Mouse (Mus musculus) lung, postnatal 10 days (tissue): ENCODE data around the gene Rhov.
A peak's percentile ranks its signal among the peaks of the same experiment; 100 is the strongest.

Experiments
- DNase-seq: peaks from one replicate; pipeline ENCODE4 v3.0.0; 2021

Rhov gene

DNA sequence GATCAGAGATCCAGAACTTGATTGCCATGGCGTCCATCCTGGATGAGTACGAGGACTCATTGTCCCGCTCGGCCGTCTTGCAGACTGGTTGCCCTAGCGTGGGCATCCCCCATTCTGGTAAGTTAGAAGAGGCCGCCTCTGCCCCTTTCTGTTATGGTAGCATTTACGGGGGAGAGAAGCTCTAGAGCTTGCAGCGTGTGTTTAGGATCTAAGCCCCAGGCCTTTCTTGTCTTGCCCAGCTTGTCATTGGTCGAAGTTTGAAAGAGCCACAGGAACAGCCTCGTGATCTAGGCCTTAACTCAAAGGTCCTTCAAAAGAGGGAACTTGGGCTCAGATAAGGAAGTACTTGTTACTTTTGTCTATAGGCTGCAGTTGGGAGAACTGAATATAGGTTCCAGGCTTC, 17.9 kb upstream of the Rhov start:
- no peak for DNase-seq

DNA sequence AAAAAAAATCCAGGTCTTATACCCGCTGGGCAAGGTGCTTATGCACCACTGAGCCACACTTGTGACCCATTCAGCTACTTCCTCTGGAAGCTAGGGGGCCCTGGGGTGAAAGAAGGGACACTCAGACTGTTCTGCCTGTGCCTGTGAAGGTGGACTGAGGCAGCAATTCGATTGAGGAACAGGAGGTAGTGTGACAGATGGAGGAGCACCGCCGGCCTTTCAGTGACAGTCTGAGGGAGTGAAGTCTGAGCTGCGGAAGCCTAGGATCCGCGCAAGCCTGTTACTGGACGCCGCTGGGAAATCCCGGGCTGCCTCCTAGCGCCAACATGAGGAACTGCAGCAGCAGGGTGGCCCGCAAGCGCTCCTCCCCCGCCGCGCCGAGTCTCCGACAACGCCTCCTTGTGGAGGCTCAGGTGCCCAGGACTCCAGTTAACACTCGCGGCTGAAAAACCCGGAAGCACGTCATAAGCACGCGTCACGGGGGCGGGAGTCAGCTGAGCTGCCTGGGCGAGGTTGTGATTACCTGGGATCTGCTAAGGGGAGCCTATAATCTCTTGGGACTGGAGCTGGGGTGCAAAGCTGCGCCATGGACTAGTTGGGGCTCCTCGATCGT, 17.3 kb upstream of the Rhov start, which contains the start of gene Vps18:
Gene Vps18, plus strand, starts transcription at position 471 of the 613 bp plus-strand sequence.
- DNase-seq: peak; percentile 98

DNA sequence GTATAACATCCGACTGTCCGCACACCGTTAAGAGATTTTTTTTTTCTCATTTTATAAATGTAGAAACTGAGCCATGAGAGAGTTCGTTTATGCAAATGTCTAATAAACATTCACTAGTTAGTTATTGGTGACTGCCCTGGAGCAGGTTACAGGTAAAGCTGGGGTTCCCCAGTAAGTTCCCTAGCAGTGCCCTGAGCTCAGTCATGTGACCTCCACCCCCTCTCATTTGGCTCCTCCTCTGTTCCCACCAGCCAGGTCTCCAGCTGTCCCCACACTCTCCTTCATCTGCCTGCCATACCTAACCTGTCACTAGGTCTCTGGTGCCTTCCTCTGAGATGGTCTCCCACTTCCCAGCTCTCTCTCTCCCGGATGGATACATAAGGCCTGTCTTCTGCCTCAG, 16.3 kb upstream of the Rhov start:
- DNase-seq: no peak

DNA sequence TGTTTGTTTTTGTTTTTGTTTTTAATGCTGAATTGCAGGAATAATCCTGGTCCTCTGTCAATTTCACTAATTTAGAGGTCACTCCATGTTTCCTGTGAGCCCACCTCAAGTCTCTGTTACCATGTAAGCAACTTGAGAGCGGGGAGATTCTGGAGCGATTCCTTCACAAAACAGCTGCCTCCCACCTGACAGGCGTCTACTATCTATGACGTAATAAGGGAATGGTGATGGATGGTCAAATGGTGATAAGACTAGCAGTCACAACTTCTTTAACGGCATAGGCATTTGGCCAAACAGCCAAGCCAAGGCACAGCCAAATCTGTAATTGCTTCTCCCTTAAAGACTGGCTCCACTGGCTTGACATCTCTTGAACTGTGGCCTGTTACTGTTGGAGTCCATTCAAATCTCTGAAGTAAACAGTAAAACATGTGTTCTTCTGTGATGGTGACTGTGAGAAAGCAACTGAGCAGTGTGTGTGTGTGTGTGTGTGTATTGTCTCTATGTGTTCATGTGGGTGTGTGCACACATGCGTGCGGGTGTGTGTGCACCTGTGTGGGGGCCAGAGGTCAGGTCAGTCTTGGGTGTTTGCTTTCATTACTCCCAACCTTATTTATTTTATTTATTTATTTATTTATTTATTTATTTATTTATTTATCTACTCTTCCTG, 11.0 kb upstream of the Rhov start:
- DNase-seq: no peak

DNA sequence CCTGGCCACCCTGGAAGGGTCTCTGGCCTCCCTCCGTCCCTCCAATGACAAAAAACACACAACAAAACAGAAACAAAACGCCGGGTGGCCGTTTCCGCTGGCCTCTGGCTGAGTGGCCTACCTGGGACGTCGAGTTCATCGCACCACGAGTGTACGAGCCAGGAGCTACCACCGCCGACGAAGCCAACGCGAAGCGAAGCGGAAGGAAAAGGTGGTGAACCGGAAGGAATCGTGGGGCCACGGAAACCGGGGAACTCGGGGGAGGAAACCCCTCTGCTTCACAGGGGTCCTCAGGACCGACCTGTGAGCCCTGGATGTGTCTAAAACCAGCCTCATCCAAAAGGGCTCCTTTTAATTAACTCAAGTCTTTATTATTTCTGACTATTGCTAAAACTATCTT, 6.7 kb upstream of the Rhov start:
- no peak for DNase-seq

DNA sequence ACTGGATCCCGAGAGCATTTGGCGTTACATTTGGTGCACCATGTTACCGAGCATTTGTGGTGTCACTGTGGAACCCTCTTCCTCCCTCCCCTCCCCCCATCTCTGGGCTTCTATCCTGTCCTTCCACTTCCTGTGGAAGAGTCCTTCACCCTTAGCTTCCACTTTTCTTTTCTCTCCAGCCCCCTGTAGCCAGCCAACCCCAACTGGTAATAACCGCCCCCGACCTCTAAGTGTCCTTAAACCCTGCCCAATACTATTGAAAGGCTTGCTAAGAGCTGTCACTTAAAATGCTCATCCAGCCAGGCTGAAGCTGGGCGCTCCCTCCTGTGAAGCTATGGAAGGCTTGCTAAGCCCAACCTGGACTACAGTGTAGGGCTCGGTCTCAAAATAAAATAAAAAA, 5.9 kb upstream of the Rhov start:
- no peak for DNase-seq

DNA sequence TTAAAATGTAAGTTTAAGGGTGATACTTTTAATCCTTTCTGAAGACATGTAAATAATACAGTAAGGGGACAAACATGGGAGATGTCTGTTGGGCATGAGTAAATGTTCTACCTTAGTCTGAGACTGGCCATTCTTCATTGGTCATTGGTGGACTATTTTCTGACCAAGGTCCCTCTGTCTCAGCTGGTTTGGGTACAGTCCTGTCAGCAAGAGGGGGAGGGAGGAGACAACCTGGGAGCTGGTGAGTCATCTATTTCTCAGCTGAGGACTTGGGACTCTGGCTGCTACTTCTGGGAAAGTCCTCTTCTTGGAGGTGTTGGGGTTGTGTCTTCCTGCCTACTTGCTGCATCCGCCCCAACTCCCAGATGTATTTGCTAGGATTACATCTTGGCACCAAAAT, 3.1 kb upstream of the Rhov start:
- DNase-seq: no peak

DNA sequence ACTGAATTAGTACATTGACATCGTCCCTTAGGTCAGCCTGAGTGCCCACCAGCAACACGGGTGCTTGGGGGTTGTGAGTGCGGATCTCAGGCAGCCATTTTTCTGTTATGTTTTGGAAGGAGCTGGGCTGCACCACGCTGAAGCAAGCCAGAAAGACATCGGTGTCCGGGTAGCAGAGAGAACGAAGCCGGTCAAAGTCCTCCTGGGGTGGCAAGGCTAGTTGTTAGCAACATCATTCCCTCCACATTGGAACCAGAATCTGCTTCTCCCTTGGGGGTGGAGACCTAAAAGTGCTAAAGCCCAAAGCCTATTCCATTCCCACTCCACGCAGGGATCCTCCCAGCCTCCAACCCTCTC, 808 bp downstream of the Rhov start:
- no peak for DNase-seq

DNA sequence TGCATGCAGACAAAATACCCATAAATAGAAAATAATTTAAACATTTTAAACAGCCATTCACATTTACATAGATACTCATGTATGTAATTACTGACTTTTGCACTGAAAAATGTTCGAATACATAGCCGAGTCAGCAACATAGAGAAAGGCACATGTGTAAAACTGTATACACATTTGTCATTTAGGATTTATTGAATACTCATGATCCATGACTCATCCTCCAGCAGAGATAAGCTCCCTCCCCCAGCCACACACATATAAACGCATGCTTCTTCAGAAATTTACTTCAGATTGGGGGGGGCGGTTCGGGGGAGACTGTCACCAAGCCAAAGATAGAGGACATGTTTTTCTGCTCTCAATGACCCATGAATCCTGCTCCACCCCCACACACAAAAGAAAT, 7.3 kb downstream of the Rhov start:
- no peak for DNase-seq

DNA sequence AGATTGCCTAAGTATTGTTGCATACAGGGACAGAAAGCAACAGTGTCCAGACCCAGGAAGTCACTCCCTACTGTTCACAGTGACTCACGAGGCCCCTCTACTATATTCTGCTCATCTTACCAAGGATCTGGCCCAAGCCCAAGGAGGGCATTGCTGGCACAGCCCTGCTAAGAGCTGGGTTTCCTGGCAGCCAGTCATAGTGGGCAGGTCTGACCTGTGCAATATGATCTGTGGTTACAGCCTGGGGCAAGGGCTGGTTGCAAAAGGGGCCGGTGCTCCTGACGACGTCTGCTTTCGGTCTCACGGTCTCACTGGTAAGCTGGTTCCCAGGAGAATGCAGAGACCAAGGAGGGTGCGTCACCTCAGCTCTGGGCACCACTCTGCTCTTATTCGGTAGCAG, 8.1 kb downstream of the Rhov start:
- DNase-seq: peak; percentile 81

DNA sequence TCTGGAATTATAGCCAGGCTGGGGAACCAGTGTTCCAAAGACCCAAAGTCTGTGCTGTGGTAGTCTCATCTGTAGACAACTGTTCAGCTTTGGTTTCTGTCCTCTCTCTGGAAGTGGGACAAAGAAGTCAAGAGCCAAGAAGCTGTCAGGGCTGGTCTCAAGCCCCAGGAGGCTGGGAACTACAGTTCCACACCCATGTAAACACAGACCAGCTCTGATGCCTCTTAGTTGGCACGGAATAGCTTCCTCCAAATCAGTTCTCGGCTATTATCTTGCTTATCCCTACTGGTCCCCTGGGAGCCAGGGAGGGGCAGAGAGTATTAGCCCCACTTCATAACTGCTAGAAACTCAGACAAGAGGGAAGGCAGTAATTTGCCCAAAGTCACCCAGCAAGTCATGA, 9.7 kb downstream of the Rhov start:
- DNase-seq: peak; percentile 69

DNA sequence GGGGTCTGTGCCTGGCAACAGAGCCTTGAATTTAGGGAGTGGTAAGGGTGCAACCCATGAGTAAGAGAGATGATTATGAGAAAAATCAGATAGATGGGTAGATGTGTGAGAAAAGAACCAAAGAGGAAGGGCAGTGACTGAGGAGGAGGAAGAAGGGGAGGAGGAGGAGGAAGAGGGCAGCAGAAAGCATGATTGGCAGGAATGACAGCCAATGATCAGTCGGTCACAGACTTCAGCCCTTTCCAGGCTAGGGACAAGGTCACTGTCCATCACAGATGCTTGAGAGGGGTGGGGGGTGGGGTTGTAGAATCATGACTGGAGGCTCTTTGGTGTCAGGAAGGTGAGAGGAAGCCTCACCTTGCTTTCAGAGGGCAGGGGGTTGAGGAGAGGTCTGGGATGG, 10.6 kb downstream of the Rhov start:
- no peak for DNase-seq

DNA sequence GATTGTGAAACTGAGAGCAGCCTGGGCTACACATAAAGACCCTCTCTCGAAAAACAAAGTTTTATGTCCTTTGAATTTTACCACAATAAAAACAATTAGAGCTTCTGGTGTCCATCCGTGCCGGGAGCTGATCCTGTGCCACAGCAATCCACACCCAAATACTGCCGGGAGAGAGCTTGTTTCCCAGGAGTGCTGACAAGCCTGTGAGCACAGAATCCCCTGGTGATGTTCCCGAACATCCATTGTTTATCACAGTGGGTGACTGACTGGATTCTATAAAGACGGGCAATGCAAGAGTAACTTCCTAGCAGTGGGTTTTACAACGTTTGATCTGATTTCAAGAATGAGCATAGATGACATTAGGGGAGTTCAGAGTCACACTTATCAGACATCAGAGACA, 16.1 kb downstream of the Rhov start:
- no peak for DNase-seq

DNA sequence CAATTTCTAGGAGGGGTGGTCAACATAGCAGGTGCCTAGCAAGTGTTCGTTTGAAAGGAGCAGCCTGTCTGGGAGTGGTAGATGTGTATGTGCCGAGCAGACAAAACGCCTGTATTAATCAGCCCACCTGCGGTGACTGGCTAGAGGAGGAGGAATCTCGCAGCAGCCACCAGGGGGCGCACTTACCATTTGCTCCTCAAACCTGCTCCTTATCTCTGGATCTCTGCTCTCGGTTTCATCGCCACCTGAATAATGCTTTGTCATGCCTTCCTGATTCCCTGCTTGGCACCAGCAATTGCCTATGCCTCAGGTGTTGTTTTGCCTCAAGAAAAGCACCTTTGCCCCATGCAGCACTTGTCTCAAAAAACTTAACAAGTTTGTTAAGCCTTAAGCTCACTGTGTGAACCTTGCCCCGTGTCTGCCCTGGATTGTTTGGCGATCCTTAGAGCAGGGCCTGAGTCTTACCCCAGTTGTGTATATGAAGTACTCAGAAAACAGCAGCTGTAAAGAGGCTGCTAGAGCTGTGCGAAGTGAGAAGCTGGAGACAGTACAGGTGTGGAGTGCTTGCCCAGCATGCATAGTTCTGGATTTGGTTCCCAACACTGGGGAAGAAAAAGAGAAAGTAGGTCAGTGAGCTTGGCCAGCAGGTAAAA, 20.1 kb downstream of the Rhov start:
- peak; percentile 89 for DNase-seq

DNA sequence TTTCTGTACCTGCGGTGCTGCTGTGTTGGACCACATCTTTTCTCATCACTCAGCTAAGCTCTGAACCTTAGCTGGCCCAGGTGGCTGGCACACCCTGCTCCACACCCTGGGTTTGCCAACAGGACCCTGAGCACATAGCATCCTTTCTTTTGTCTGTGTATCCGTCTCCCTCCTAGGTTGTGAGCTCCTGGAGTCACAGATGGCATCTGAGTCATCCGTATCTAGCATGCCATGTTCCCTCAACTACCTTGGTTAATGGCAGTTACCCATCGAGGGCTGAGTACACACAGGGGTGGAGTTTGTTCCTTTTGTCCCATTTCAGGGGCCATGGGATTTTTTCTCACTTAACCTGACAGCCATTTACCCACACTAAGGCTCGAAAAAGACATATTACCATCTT, 20.7 kb downstream of the Rhov start:
- no peak for DNase-seq

DNA sequence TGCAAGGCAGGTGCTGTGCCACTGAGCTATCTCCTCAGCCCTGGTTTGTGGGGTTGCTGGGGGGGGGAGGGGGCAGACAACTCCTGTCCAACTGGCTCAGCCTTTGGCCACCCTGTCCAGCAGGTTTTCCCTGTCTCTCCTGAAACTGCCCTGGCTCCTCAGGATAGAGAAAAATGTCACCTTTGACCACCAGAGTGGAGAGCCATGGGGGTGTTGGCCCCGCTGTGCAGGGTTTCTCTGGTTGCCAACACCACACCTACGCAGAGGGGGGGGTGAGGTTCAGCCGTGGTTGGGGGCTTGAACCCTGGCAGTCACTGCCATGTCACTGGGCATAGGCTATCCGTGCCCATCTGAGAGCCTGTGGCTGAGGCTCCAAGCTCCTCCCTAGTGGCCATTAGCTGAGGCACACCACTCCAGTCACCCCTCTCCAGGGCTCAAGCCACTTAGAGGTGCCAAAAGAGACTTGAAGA, 21.4 kb downstream of the Rhov start:
- peak; percentile 29 for DNase-seq

DNA sequence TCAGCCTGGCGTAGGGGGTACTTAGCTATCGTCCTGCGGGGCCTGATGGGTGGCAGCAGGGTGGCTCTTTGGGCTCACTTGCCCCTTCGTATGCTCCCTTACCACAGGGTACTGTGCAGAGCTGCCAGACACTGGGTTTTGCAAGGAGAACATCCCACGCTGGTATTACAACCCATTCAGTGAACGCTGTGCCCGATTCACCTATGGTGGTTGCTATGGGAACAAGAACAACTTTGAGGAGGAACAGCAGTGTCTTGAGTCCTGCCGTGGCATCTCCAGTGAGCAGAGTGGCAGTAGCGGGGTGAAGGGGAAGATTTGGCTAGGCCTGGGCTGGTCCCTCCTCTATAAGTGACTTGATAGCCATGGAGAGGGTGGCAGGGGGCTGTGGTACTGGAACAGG, 23.2 kb downstream of the Rhov start:
- DNase-seq: no peak

DNA sequence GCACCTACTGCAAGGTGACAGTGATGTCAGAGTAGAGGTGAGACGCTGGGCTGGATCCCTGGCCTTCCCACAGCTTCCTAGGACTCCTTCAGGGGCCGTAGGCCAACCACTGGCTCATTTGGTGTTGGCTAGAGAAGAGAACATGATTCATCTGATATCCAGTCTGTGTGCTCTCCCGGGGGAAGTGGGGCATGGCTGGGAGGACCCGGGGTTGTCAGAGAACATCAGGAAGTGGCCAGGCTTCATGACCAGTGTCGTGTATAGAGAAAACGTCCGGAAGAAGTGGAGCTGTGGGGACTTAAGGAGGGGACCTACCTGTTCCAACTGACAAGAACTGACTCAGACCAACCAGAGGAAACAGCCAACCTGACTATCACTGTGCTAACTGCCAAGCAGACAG, 25.8 kb downstream of the Rhov start:
- DNase-seq: no peak

DNA sequence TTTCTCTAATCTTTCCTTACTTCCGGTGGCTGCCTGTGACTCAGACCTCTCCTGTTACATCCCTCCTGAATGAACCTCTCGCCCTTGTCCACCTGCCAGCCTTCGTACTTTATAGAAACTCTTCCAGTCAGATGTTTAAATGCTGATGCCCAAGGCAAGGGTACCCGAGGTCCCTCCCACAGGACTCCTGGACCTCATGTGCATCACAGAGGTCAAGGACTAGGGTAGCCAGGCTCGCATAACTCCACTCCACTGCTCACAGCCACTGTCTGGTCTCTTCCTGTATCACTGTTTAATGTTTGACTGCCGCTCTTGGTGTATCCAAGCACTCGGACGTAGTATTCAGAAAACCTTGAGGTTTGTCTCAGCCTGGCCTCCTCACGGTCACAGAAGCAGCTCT, 28.5 kb downstream of the Rhov start:
- no peak for DNase-seq

DNA sequence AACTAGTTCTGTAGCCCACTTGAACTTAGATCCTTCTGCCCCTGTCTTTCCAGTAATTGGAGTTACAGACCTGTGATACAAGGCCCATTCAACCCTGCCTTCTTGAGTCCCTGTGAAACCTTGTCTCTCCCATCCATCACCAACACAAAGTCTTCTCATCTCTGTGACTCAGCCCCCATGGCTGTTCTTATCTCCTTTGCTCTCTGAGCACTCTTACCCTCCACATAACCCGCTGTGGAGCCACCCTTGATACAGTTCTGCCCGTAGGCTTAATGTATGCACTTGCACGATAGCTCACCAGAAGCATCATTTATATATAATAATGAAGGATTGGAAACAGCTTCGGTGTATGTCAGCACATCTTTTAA, 30.3 kb downstream of the Rhov start:
- DNase-seq: no peak

DNA sequence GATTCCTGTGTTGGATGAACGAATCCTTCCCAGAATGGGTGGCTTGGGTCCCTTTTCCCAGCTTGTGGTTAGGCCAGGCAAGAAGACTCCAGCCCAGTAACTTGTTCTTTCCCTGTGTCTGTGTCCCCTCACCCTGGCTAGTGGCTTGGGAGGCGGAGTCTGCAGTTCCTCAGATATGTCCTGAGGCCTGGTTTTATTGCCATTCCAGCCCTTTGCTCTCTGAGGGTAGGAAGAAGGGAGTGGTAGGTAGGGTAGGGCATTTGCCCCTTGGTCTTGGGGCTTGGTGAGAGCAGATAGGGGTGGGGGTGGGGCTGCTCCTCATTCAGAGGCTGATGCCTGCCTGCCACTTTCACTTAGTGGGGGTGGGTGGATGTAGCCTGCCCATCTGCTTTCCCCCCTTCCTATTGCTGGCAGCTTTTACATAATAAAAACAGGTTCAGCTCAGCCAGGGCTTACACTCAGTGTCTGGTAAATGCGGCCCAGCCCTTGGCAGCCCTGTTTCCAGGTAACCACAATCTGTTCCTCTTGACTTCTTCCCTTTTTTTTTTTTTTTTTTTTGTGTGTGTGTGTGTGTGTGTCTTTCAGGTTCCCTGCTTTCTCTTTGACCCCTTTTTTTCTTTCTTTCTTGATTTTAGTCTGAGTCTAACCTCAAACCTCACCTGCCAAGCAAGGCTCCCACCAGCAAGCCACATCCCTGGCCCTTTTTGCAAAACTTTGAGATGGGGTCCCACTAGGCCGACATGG, 30.8 kb downstream of the Rhov start:
- no peak for DNase-seq

DNA sequence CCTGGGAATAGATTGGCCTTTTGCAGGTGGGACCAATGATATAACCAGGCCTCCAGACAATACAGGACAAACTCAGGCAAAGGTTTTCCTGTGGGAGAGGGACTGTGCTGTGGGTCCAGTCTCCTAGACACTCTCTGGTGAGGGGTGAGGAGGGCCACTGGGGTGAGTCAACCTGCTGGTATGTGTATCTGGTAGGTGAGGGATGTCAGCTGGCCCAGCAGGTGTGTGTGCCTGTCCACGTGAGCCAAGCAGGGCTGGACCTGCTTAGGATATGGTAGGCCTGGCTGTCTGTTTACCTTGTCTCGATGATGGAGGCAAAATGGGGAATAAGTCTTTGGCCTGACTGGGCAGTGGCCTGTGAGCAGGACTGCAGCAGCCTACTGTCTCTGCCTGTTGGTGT, 32.4 kb downstream of the Rhov start:
- DNase-seq: no peak

DNA sequence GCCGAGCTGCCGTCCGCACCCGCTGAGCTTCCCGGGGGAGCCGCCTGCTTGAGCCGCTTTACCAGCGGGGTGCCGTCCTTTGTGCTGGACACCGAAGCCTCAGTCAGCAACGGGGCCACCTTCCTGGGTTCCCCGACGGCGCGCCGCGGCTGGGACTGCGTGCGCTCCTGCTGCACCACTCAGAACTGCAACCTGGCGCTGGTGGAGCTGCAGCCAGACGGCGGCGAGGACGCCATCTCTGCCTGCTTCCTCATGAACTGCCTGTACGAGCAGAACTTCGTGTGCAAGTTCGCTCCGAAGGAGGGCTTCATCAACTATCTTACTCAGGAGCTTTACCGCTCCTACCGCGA, 33.2 kb downstream of the Rhov start:
- DNase-seq: peak; percentile 22
